Mouse (Mus musculus) gastrocnemius, postnatal 36 days (tissue): ENCODE measurements around the gene Spsb2. TPM values are rescaled to one million over a fixed set of nuclear protein-coding genes. Genes with fewer than 3 reads are reported as not detected.
A peak's percentile ranks its signal among the peaks of the same experiment; 100 is the strongest.
"Not testable (repeated sequence)": the region's sequence is repeated elsewhere in the genome, so short reads cannot be mapped to it uniquely, and the experiment has no call there.

Source experiments
- DNase-seq, 2 experiments: peaks; one replicate each; pipeline ENCODE4 v3.0.0; 2022
- intact Hi-C: fragments of 180-260 bp; cut with DNase I; formaldehyde crosslinking; loops from one replicate; pipeline ENCODE4 v1.15.1; 2025
- total RNA-seq, 2 experiments: library from RNA; stranded (reverse); gene quantifications; 2 replicates each; pipeline ENCODE4 v1.2.3; 2021

Gene Spsb2
- total RNA-seq, 2 experiments from 2014 or later, result 2.3 to 2.5 TPM

- intact Hi-C loops, result no loop called here
- peak in 1 of 2 experiments; percentile 9 for DNase-seq
Observed at GRCm38 (mm10) chr6:124814858-124815774, 6.7 kb downstream of the Spsb2 start.

GRCm38 (mm10) chr6:124816611-124817010 lies 8.2 kb downstream of the Spsb2 start:
- intact Hi-C loops, result no loop called here
- no peak for DNase-seq

- intact Hi-C loops, result no loop called here
- no peak for DNase-seq
Observed at GRCm38 (mm10) chr6:124817125-124817524, 8.7 kb downstream of the Spsb2 start.

GRCm38 (mm10) chr6:124817563-124817962 lies 9.1 kb downstream of the Spsb2 start:
- DNase-seq, result no peak
- intact Hi-C loops, result no loop called here

DNA sequence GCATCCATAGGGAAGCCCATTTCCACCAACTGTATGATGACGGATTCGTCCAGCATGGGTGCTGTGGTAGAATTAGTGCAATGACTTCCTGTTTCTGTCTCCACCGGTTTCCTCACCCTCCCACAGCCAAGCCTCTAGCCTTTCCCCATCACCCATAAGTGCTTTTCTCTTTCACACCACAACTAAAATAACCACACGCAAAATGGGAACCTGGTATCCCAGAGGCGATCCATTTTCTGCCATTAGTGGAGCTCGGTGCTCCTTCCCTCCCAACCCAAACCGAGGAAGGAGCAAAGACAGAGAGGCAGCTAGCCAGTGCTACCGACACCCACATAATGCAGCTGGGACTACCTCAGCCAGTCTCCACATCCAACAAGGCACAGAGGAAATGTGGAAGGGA lies 9.5 kb downstream of the Spsb2 start:
- intact Hi-C loops, result no loop called here
- no peak for DNase-seq

DNA sequence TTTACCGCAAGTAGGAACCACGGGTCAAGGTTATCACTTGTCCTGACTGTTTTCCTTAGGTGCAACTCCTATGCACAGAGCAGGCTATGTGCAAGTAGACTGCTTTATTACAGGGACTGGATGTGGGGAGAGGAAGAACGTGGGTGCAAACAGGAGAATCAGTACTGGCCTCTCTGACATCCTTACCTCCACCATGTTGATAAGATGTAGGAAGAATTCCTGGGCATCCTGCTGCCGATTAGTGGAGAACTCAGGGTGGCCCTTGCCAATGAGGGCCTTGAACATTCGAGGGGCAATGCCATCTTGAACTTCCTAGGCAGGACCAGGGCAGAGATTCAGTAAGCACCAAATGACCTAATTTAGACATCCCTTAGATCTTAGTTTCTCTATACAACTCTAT lies 12.4 kb downstream of the Spsb2 start:
- intact Hi-C loops, result no loop called here
- DNase-seq, result no peak

GRCm38 (mm10) chr6:124822049-124822448 lies 13.6 kb downstream of the Spsb2 start:
- no peak for DNase-seq
- intact Hi-C loops, result no loop called here

GRCm38 (mm10) chr6:124828101-124828592 lies 19.7 kb downstream of the Spsb2 start:
- intact Hi-C loops, result no loop called here
- DNase-seq, result no peak

GRCm38 (mm10) chr6:124828868-124829798 lies 20.7 kb downstream of the Spsb2 start, which contains the start of the genes Usp5 and Cdca3:
Usp5 (minus strand) TSS chr6:124829484.
Cdca3 (plus strand) TSS chr6:124829547.
- peak; percentile 98 for DNase-seq
- intact Hi-C loops, result no loop called here

GRCm38 (mm10) chr6:124829799-124830700 lies 21.6 kb downstream of the Spsb2 start:
- peak; percentile 84 to 90 for DNase-seq
- intact Hi-C loops, result no loop called here

GRCm38 (mm10) chr6:124831199-124831598 lies 22.7 kb downstream of the Spsb2 start:
- intact Hi-C loops, DNase-seq: not testable (repeated sequence)

GRCm38 (mm10) chr6:124831649-124832048 lies 23.2 kb downstream of the Spsb2 start:
- DNase-seq, result no peak
- intact Hi-C loops, result no loop called here

DNA sequence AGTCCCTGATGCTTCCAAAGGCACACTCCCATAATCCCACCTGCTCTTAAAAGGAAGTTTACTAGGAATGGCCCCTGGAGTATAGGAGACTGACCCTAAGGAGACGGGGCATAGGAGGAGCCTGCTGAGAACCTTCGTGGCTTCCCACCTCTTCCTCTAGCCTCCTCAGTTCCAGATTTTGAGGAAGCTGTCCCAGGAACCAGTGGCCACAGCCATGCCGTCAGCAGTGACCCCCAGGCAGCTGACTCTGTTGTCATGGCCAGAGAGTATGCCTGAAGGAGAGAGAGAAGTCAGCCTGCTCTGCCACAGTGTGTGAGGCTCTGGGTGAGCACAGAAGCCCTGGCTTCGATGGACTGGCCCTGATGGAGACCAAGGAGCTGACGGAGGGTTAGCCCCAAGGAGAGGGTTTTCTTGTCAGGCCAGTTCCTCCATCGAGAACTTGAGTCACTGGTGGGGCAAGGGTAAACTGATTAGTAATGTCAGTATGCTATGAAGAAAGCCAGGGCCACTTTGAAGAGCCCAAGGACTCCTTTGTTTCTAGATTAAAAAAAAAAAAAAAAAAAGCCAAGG lies 26.1 kb downstream of the Spsb2 start:
- no peak for DNase-seq
- intact Hi-C loops, result no loop called here

- intact Hi-C loops, result no loop called here
- no peak for DNase-seq
Observed at GRCm38 (mm10) chr6:124835531-124835930, 27.1 kb downstream of the Spsb2 start.

DNA sequence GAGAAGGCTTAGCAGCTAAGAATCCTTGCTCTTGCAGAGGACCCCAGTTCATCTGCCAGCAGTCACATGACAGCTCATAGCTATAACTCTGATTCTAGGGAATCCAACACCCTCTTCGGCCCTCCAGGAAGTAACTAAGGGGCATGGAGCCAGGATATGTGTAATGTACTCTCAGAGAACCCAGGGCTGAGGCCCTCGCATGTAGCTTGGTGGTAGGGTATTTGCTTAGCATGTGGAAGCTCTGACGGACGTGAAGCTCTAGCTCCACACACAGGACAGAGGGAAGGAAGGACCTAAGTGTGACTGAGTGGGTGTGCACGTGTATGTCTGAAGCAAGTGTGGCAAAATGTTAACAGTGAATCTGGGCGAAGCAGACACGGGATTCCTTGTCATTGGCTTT lies 27.9 kb downstream of the Spsb2 start:
- no peak for DNase-seq
- intact Hi-C loops, result no loop called here

GRCm38 (mm10) chr6:124839805-124840204 lies 31.3 kb downstream of the Spsb2 start:
- peak in 1 of 2 experiments; percentile 34 for DNase-seq
- intact Hi-C loops, result no loop called here

DNA sequence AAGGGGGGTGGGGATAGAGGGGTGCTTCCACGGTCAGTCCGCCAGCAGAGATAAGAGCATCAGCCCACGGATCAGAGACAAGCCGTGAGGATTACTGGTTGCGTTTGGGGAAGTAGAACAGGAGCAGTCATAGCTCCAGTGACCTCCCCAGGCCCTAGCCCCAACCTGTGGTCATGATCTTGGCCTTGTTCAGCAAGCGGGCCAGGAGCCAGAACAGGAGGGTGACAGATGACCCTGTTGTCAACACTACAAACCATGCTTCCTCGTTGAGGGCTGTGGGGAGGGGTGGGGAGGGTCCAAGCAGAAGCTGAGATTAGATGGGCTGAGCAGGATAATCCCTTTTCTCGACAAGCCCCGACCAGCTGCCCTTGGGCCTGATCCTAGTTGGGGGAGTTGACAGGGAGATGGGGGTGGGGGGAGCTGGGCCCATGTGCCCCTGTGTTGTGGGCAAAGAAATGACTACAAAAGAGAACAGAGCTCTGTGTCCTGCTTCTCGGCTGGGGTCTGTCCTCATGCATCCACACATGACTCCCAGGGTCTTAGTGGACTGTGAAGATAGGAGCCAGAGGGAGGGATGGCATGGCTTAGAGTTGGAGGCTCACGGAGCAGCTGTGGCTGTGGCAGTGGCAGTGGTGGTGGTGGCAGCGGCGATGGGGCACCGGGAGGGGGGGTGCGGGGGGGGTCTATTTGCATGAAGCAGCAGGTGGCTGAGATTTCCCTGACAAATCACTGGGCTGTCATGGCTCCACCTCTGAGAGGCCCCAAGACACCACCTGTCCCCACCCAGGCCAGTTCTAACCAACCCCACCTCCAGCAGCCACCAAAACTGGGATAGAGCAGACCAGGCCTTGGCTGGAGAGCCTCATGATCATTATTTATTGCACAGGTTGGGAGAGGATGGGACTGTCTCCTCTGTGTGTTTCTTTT lies 32.0 kb downstream of the Spsb2 start, which contains the start of gene Gnb3:
Gene Gnb3, minus strand, starts transcription at position 35 of the 927 bp plus-strand sequence.
- no peak for DNase-seq
- intact Hi-C loops, result no loop called here

DNA sequence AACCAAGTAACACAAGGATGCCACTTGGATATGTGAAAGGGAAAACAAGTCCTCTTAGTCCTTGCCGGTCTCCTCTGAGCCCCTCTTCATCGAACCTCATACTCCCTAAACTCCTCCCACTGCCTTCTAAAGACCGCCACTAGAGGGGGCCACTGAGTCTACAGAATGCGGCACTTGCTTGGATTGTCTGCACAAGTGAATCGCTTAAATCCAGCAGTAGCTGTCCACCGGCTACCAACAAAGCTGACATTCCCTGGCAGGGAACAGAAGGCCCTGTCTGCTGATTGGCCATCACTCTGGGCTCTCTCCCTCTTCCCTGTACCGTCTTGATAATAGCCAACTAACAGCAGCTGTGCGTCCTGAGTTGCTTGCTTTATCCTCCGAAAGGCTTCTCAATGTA lies 38.8 kb downstream of the Spsb2 start:
- intact Hi-C loops, result no loop called here
- DNase-seq, result peak; percentile 85 to 87
